Mouse (Mus musculus): Measurements from ENCODE around the gene Rsph14.

DNA sequence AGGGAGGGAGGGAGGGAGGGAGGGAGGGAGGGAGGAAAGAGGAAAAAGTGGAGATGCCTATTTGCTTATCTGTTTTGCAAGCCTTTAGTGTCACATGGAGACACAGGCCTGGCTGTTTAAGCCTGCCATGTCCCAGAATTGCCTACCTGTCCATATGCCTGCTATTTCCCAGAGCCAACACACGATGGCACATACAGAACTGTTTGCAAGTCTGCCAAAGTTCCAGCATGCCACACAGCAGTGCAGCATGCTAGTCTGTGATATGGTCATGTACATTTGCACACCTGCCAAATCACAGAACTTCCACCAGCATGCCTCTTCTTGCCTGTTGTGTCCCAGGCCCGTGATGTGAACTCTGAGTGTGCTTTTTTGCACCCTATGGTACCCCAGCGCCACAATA, 101.8 kb downstream of the Rsph14 start:
- no peak for TF ChIP-seq CTCF (IDR thresholded peaks at IDR 0.05)
- TF ChIP-seq EP300 (IDR thresholded peaks at IDR 0.05) = no peak

All from lung, postnatal 0 days (tissue).